Mouse (Mus musculus): ENCODE data around the gene Reck.

The Reck gene

GRCm38 (mm10) chr4:43968650-43969049 is 93.3 kb downstream of the Reck start:
- CTCF ChIA-PET = no interaction called here

GRCm38 (mm10) chr4:43969373-43969772 is 94.0 kb downstream of the Reck start:
- CTCF ChIA-PET = no interaction called here

- CTCF ChIA-PET = interaction anchor here (0.7 kb wide), 2 partner anchors 45 to 46 kb away, joined by 3 to 16 read pairs; no protein-coding TSS in a partner anchor
Observed at GRCm38 (mm10) chr4:43970393-43971330, 95.3 kb downstream of the Reck start.

GRCm38 (mm10) chr4:43971541-43972136 is 96.3 kb downstream of the Reck start:
- CTCF ChIA-PET = interaction anchor here (0.6 to 0.7 kb wide), 2 partner anchors 11 to 45 kb away, joined by 5 to 16 read pairs; no protein-coding TSS in a partner anchor

- CTCF ChIA-PET = interaction anchor here (0.6 kb wide), 1 partner anchor 10 kb away, joined by 5 read pairs; no protein-coding TSS in a partner anchor
Observed at GRCm38 (mm10) chr4:43972137-43972591, 96.8 kb downstream of the Reck start.

- CTCF ChIA-PET = interaction anchor here (0.8 to 1.3 kb wide), 2 partner anchors 17 to 48 kb away, joined by 3 read pairs; no protein-coding TSS in a partner anchor
Observed at GRCm38 (mm10) chr4:43973526-43973981, 98.2 kb downstream of the Reck start.

- CTCF ChIA-PET = no interaction called here
Observed at GRCm38 (mm10) chr4:43974914-43975616, 99.7 kb downstream of the Reck start.

GRCm38 (mm10) chr4:43976223-43976740 is 101.0 kb downstream of the Reck start:
- CTCF ChIA-PET = no interaction called here

- CTCF ChIA-PET = interaction anchor here (0.9 kb wide), 1 partner anchor 53 kb away, joined by 7 read pairs; no protein-coding TSS in a partner anchor
Observed at GRCm38 (mm10) chr4:43978521-43979443, 103.5 kb downstream of the Reck start.

- CTCF ChIA-PET = interaction anchor here (1.0 to 2.2 kb wide), 2 partner anchors 21 to 73 kb away, joined by 3 to 6 read pairs; no protein-coding TSS in a partner anchor
Observed at GRCm38 (mm10) chr4:43979746-43980145, 104.4 kb downstream of the Reck start.

- CTCF ChIA-PET = interaction anchor here (1.0 to 3.9 kb wide), 3 partner anchors 22 to 73 kb away, joined by 3 to 27 read pairs (median 6); no protein-coding TSS in a partner anchor
Observed at GRCm38 (mm10) chr4:43980236-43980635, 104.9 kb downstream of the Reck start.

GRCm38 (mm10) chr4:43980846-43981245 is 105.5 kb downstream of the Reck start:
- CTCF ChIA-PET = interaction anchor here (1.0 to 3.9 kb wide), 3 partner anchors 23 to 74 kb away, joined by 3 to 27 read pairs (median 6); no protein-coding TSS in a partner anchor

- CTCF ChIA-PET = interaction anchor here (2.2 to 3.9 kb wide), 2 partner anchors 56 to 74 kb away, joined by 6 to 27 read pairs; no protein-coding TSS in a partner anchor
Observed at GRCm38 (mm10) chr4:43981251-43981650, 105.9 kb downstream of the Reck start.

- CTCF ChIA-PET = interaction anchor here (0.6 to 3.9 kb wide), 4 partner anchors 10 to 75 kb away, joined by 3 to 27 read pairs (median 6); no protein-coding TSS in a partner anchor
Observed at GRCm38 (mm10) chr4:43982053-43982732, 106.9 kb downstream of the Reck start.

GRCm38 (mm10) chr4:43983181-43983580 is 107.9 kb downstream of the Reck start, which contains the start of gene Ccin:
Ccin (plus strand) TSS chr4:43983483.
- CTCF ChIA-PET = interaction anchor here (3.9 kb wide), 1 partner anchor 58 kb away, joined by 27 read pairs; no protein-coding TSS in a partner anchor

GRCm38 (mm10) chr4:43983756-43984155 is 108.4 kb downstream of the Reck start:
- CTCF ChIA-PET = interaction anchor here (3.9 kb wide), 1 partner anchor 59 kb away, joined by 27 read pairs; no protein-coding TSS in a partner anchor

- CTCF ChIA-PET = interaction anchor here (3.9 kb wide), 1 partner anchor 59 kb away, joined by 27 read pairs; no protein-coding TSS in a partner anchor
Observed at GRCm38 (mm10) chr4:43984326-43984725, 109.0 kb downstream of the Reck start.

- CTCF ChIA-PET = no interaction called here
Observed at GRCm38 (mm10) chr4:43988976-43989375, 113.6 kb downstream of the Reck start.

GRCm38 (mm10) chr4:43993072-43993471 is 117.7 kb downstream of the Reck start:
- CTCF ChIA-PET = no interaction called here
